Mouse (Mus musculus): ENCODE data around the gene Efr3b.
"Not testable (repeated sequence)": the region's sequence is repeated elsewhere in the genome, so short reads cannot be mapped to it uniquely, and the experiment has no call there.

Efr3b gene

DNA sequence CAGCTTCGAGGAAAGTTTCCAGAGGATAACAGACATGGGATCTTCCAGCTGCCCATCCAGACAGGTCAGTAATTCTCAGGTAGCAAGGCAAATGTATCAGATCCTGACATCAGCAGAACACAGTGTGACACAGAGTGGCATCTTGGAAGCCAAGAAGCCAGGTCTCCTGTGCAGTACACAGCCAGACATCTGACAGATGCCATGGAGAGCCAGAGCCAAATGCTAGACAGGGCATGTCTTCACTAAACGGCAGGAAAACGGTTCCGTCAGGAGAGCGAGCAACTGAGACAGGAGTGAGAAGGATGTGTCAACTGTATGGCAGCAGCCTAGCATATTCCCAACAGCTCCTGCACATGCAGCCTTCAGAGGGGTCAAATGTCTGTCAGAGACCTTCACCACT is 38.3 kb downstream of the Efr3b start:
- in situ Hi-C loops (cut with MboI; ENCODE audit: low pct_unique_long_range_greater_than_20kb in 1 of 2, low sequenced_read_pairs in 2 of 2, unreplicated experiment in 1 of 2): no loop called here

DNA sequence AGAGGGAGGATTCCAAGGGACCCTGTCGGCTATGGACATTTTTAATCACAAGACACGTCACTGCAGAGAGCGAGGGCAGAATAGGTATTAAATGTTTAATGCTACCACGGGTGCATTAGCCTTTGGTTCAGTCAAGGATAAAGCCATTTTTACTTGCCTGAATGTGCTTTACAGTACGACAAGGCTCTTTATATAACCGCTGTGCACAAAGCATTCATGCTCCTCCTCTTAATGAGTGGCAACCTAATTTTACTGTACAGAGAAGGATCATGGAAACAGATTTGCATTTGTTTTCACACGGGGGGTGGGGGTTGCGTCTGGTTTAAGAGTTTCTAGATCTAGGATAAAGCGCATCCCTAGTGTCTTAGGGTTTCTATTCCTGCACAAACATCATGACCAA is 42.0 kb downstream of the Efr3b start:
- in situ Hi-C loops (cut with MboI; ENCODE audit: low pct_unique_long_range_greater_than_20kb in 1 of 2, low sequenced_read_pairs in 2 of 2, unreplicated experiment in 1 of 2): no loop called here

DNA sequence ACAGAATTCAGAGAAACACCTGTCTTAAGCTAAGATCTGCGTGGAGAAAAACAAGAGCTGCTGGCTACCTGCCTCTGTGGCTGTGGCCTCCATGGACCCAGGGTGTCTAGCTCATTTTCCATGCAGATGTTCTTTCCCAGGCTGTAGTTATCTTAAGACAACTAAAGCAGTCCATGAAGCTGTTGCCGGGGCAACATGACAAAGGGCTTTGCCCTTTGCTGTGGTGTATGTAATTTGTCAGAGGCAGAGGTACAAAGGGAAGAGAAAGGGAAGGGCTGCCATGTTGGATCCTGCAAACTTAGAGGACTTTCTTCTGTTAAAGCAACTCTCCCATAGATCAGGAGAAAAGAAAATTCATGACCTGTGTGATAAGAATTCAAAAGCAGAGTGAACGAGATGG is 47.7 kb downstream of the Efr3b start:
- in situ Hi-C loops (cut with MboI; ENCODE audit: low pct_unique_long_range_greater_than_20kb in 1 of 2, low sequenced_read_pairs in 2 of 2, unreplicated experiment in 1 of 2): no loop called here

DNA sequence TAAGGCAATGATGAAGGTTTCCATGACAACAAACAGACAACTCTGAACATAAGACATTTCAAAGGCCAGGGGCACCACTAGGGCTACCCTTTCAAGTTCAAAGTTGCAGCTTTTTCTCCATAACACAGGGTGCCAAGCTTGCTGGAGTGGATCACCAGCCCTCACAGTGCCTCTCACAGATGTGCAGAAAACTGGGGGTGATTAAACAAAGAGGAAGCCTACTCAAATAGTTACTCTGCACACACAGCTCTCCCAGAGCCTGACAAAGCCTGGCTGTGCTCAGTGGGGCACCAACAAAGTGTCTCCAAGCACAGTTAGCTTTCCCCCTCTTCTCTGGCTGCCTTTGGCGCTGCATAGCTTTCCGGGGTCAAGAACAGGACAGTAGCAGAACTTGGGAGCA is 48.8 kb downstream of the Efr3b start:
- in situ Hi-C loops (cut with MboI; ENCODE audit: low pct_unique_long_range_greater_than_20kb in 1 of 2, low sequenced_read_pairs in 2 of 2, unreplicated experiment in 1 of 2): no loop called here

DNA sequence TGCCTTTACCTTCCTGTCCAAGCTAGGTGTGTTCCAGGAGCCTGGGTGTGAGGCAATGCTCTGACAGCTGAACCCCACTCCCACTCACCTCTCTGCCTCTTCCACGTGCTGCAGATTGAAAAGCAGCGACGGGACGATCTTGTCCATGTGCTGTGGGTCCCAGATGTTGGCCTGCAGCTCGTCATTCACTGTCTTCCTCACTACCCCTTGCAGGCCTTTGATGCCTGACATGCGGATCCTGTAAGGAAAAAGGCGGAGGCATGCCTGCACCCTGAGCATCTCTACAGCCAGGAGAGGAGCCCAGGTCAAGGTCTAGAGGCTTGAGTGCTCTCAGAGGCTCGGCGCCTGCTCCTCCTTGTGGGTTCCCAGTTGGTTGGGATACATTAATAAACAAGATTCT is 54.3 kb downstream of the Efr3b start:
- in situ Hi-C loops (cut with MboI; ENCODE audit: low pct_unique_long_range_greater_than_20kb in 1 of 2, low sequenced_read_pairs in 2 of 2, unreplicated experiment in 1 of 2): no loop called here

DNA sequence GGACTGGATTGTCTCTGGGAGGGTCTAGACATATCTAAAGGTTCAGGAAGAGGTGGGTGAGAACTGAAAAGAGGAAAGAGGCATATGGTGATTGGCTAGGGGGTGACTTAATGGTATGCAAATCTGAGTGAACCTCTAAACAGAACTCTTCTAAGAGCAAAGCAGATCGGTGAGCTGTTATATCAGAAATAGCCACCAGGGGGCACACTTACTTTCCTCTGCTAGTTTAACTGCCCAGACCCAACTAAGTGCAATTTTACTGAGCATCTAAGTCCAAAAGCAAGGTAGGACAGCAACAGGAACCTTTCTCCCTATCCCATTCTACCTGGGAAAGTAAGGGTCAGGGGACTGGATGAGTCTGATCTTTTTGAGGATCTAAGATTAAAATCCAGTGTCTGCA is 55.0 kb downstream of the Efr3b start:
- in situ Hi-C loops (cut with MboI; ENCODE audit: low pct_unique_long_range_greater_than_20kb in 1 of 2, low sequenced_read_pairs in 2 of 2, unreplicated experiment in 1 of 2): no loop called here

DNA sequence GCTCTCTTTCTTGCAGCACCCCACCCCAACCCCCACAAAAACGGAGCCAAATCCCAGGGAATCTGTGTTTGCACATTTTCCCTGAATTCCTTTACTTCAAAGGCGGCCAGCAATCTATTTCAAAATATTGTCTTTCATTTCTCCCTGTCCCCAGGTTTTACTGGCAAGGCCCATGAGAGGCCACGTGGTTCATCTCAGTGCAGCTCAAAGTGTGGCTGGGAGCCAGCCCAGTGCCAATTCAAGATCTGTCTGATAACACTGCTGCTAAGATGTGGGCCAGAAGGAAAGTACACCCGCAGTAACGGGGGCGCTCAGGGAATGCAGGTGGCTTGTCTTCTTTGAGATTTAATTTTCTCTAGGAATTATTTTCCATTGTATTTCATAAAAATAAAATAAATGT is 56.5 kb downstream of the Efr3b start:
- in situ Hi-C loops (cut with MboI; ENCODE audit: low pct_unique_long_range_greater_than_20kb in 1 of 2, low sequenced_read_pairs in 2 of 2, unreplicated experiment in 1 of 2): no loop called here

DNA sequence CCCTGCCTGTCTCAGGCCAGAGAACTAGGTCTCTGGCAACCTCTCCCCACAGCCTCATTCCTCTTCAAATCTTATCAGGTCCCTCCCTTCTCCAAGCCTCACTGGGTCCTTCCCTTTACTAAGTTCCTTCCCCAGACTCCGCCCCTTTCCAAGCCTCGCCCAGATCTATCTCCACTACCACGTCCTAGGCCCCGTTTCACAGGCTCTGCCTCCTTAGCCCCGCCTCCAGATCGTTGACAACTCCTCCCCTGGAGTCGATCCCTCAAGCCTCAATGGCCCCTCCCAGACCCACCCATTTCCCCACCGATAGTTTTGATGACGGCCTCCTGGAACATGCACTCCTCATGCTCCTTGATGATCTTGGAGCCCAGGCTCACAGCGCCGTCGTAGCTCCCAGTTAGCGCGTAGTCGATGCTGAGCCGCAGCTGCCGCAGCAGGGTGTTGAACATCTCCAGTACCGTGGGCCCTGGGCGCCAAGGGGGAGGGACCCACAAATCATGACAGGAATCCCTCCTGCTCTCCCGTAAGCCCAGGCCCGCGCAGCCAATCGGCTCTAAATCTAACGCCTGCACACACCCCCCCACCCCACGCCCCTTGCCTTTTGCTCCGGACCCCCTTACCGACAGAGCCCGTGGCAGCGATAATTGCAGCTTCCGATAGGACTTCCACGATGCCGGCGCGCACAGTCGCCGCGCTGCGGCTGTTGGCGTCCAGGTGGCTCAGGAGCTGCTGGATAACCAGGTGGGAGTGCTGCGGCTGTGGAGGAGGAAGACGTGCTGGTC is 57.2 kb downstream of the Efr3b start:
- in situ Hi-C loops (cut with MboI; ENCODE audit: low pct_unique_long_range_greater_than_20kb in 1 of 2, low sequenced_read_pairs in 2 of 2, unreplicated experiment in 1 of 2): no loop called here

DNA sequence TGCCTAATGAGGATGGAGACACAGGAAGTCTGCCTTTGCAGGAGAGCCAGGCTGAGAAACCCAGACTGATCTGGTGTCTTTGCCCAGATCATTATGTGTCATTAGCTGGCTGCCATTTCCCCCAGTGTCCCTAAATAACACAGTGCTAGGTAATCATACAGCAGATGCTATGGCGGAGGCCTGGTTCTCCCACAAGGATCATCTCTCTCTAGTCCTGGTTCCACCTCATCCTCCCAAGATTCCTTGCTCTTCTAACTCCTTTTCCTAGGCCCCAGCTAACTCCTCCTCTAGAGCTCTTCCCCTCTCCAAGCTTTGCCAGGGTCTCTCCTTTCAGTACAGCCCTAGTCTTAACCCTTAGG is 57.7 kb downstream of the Efr3b start:
- in situ Hi-C loops (cut with MboI; ENCODE audit: low pct_unique_long_range_greater_than_20kb in 1 of 2, low sequenced_read_pairs in 2 of 2, unreplicated experiment in 1 of 2): no loop called here

DNA sequence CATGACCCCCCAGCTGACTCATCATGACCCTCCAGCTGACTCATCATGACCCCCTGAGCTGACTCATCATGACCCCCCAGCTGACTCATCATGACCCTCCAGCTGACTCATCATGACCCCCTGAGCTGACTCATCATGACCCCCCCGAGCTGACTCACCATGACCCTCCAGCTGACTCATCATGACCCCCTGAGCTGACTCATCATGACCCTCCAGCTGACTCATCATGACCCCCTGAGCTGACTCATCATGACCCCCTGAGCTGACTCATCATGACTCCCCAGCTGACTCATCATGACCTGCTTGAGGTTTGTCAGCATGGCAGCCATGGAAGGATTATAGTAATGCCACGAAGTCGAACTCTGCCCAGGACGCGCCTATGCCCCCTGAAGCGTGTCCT is 65.5 kb downstream of the Efr3b start:
- in situ Hi-C loops (cut with MboI; ENCODE audit: low pct_unique_long_range_greater_than_20kb in 1 of 2, low sequenced_read_pairs in 2 of 2, unreplicated experiment in 1 of 2): not testable (repeated sequence)

DNA sequence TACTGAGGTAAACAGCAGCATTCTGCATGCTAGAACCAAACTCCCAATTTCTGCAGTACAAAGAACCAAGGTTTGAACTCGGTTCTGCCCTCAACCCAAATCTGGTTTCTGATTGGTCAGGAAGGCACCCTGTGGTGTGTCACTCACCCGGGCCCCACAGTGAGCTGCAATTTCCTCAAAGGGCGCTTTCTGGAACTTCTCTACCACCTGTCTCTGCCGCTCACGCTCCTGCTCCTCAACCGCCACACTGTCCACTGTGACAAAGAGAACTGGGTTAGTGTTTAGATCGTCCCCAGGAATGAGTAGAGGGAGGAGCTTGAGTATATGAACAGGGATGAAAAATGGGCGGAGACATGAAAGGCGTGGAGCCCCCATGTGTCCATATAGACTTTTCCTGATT is 70.3 kb downstream of the Efr3b start:
- in situ Hi-C loops (cut with MboI; ENCODE audit: low pct_unique_long_range_greater_than_20kb in 1 of 2, low sequenced_read_pairs in 2 of 2, unreplicated experiment in 1 of 2): no loop called here

DNA sequence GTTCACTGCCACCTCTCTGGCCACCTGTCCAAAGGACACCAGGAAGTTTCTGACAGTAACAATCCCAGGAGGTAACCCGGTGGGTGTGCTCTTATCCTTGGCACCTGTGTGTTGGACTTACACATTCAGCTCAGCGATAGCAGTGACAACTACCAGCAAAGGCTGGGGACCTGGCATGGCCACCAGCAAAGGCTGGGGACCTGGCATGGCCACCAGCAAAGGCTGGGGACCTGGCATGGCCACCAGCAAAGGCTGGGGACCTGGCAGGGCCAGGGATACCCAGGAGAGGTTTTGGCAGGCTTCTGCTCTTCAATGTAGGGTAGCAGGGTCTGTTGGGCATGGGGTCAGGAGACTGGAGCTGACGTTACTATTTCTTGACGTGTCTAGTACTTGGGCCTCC is 71.5 kb downstream of the Efr3b start:
- in situ Hi-C loops (cut with MboI; ENCODE audit: low pct_unique_long_range_greater_than_20kb in 1 of 2, low sequenced_read_pairs in 2 of 2, unreplicated experiment in 1 of 2): no loop called here

DNA sequence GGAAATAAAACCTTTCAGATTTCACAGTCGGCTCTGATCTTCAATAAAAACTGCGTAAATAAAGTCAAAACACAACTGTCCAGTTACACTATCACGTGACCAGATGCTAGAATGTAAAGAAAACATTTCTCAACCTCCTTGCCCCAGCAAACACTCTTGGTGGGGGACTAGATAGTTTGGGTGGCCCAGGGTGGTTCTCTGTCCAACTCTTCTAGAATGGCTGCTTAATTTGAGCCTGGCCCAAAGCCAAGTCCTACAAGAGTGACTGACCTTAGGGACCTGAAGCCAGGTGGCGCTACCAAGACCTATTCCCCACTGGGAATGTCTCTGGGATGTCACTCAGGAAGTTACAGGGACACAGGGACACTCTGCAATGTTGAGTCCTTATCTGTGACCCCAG is 78.2 kb downstream of the Efr3b start:
- in situ Hi-C loops (cut with MboI; ENCODE audit: low pct_unique_long_range_greater_than_20kb in 1 of 2, low sequenced_read_pairs in 2 of 2, unreplicated experiment in 1 of 2): no loop called here

DNA sequence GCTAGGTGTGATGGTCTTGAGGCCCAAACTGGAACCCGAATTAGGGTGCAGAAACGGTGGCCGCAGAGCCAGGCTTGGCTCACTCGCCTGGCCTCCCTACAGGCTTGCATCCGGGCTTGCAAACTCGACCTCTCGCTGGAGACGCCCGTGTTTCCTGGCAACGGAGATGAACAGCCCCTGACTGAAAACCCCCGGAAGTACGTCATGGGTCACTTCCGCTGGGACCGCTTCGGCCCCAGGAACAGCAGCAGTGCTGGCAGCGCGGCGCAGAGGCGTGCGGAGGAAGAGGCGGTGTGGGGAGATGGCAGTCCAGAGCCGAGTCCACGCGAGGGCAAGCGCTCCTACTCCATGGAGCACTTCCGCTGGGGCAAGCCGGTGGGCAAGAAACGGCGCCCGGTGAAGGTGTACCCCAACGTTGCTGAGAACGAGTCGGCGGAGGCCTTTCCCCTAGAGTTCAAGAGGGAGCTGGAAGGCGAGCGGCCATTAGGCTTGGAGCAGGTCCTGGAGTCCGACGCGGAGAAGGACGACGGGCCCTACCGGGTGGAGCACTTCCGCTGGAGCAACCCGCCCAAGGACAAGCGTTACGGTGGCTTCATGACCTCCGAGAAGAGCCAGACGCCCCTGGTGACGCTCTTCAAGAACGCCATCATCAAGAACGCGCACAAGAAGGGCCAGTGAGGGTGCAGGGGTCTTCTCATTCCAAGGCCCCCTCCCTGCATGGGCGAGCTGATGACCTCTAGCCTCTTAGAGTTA is 78.7 kb downstream of the Efr3b start:
- in situ Hi-C loops (cut with MboI; ENCODE audit: low pct_unique_long_range_greater_than_20kb in 1 of 2, low sequenced_read_pairs in 2 of 2, unreplicated experiment in 1 of 2): no loop called here

DNA sequence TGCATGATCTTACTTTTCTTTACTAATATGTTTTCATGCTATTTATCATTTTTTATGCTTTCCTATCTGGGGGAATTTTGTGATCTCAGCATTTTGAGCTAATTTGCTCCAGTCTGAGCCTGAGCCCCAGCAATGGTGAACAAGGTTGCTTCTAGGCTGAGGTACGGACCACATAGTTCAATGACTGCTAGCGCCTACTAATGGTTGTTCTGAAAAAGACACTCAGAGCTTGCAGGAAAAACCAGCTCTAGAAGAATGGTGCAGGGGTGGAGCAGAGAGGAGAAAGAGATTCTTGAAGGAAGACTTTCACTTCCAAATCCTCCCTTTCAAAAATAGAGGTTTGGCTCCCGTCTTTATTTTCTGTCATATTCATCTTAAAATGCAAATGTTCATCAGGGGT is 82.4 kb downstream of the Efr3b start:
- in situ Hi-C loops (cut with MboI; ENCODE audit: low pct_unique_long_range_greater_than_20kb in 1 of 2, low sequenced_read_pairs in 2 of 2, unreplicated experiment in 1 of 2): no loop called here

DNA sequence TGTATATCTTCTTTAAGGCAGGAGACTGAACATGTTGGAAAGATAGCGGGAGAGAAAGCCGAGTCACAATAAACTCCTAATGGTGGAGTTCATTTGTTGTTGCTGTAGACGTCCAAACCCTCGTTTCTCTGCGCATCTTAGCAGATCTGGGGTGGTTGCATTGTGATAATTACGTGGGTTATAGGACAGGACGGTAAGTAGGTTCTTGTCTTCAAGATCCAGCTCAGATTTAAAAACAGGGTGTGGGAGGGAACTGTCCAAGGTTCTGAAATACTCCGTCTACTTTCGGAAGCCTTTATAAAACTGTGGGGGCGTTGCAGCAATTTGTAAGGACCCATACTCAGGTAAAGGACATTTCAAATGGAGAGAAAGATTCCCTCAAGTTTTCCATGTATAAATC is 83.3 kb downstream of the Efr3b start:
- in situ Hi-C loops (cut with MboI; ENCODE audit: low pct_unique_long_range_greater_than_20kb in 1 of 2, low sequenced_read_pairs in 2 of 2, unreplicated experiment in 1 of 2): no loop called here

DNA sequence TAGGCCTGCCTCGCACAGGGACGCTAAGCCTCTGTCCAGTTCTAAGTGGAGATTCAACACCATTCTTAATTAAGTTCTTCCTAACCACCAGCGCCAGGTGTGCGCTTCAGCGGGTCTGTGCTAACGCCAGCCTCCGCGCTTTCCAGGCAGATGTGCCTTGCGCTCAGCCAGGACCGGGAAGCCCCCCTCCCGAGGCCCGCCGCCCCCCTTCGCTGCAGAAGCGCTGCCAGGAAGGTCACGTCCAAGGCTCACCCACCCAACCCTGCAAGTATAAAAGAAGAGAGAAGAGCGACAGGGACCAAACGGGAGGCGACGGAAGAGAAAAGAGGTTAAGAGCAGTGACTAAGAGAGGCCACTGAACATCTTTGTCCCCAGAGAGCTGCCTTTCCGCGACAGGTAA is 84.1 kb downstream of the Efr3b start, which contains the start of gene Pomc:
TSS of gene Pomc (plus strand) at position 301 of the 400 bp plus-strand sequence.
- in situ Hi-C loops (cut with MboI; ENCODE audit: low pct_unique_long_range_greater_than_20kb in 1 of 2, low sequenced_read_pairs in 2 of 2, unreplicated experiment in 1 of 2): no loop called here

DNA sequence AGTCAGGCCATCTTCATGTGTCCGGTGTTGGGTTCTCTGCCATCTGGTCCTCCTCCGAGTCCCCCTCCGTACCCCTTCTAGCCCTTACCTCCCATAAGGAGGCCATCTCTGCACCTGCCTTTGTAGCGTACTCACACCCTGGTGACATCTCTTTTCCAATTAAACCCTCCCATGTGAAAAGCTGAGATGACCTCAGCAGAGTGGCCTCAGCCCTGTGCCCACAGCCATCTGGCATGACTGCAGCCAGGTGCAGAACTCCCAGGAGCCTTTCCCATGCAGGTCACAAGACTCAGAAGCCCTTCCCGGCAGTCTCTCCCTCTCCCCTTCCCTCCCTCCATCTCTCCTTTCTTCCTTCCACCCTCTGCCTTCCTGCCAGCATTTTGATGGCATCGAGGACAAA is 91.2 kb downstream of the Efr3b start:
- in situ Hi-C loops (cut with MboI; ENCODE audit: low pct_unique_long_range_greater_than_20kb in 1 of 2, low sequenced_read_pairs in 2 of 2, unreplicated experiment in 1 of 2): no loop called here

DNA sequence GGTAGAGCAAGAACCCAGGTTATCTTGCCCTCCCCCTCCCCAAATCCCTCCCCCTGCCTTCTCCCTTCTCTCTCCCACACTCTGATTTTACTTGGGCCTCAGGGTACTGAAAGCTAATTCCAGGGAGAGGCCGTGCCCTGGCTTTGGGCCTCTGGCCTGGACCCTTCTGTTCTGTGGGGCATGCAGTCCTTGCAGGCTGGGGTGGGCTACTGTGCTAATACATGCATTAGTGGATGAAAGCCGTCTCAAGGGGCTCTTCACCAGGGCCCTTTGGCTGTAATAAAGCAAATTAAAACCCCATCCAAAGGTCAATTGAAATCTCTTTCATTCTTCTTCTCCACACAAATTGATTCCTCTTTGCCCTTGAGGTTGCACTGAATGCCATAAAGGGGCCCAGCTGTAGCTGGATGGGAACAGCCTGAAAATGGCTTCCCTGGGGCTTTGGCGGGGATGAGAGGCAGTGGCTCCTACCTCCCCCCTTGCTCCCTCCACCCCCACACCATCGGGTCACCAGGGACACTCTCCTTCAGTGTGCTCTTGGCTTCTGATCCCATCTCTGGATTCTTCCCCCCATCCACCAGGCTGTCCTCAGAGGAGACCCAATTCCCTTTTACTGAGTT is 94.2 kb downstream of the Efr3b start:
- in situ Hi-C loops (cut with MboI; ENCODE audit: low pct_unique_long_range_greater_than_20kb in 1 of 2, low sequenced_read_pairs in 2 of 2, unreplicated experiment in 1 of 2): no loop called here

DNA sequence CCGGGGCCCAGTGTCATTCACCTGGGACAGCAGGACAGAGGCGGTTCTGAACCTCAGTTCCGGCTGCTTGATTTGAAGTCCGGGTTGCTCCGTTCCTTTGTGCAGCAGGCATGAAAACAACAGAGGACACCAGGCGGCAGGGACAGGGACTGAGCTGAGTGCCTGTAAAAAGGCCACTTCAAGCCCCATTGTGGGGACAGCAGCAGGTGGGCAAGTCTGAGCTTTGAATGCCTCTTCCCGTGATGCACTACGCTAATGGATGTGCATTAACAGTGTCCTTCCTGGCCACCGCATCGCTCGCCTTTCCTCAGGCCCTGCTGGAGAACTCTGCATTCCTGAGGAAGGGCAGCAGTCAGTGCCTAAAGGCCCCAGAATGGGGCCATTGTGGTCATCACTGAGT is 96.7 kb downstream of the Efr3b start:
- in situ Hi-C loops (cut with MboI; ENCODE audit: low pct_unique_long_range_greater_than_20kb in 1 of 2, low sequenced_read_pairs in 2 of 2, unreplicated experiment in 1 of 2): no loop called here

Data from mouse embryonic stem cell (cell line).